In the genomic region with DNA sequence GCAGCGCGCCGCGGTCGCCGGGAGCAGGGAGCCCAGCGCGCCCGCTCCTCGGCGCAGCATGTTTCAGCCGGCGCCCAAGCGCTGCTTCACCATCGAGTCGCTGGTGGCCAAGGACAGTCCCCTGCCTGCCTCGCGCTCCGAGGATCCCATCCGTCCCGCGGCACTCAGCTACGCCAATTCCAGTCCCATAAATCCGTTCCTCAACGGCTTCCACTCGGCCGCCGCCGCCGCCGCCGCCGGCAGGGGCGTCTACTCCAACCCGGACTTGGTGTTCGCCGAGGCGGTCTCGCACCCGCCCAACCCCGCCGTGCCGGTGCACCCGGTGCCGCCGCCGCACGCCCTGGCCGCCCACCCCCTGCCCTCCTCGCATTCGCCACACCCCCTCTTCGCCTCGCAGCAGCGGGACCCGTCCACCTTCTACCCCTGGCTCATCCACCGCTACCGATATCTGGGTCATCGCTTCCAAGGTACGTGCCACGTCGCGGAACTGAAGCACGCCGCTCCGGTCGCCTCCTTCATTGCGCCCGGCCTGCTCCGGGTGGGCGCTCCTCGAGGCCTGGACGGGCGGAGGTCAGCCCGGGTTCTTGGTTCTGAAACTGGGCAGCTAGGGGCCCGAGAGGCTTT, we compare ENCODE assay signal across 8 mouse cellular contexts. TPM values are rescaled to one million over a fixed set of nuclear protein-coding genes. Genes with fewer than 3 reads are reported as not detected.
DNase-seq lines count a peak whose midpoint lies in the region; ATAC-seq lines count a peak whose summit lies in the region.

No protein-coding gene starts in this region.

- H3K4me2 ChIP-seq in forebrain, embryonic 11.5 days (ENCODE audit: low read depth, low read length, severe bottlenecking) = peak overlapping the region; percentile 72
- H3K4me2 ChIP-seq in kidney, embryonic 14.5 days (replicated peaks; ENCODE audit: low read depth, low read length) = peak overlapping the region; percentile 50
- H3K4me2 ChIP-seq in midbrain, embryonic 15.5 days = peak overlapping the region; percentile 48

- peak overlapping the region; percentile 88 for H3K4me3 ChIP-seq in forebrain, embryonic 11.5 days (ENCODE audit: low read depth, low read length)
- H3K4me3 ChIP-seq in kidney, embryonic 14.5 days (ENCODE audit: low read length) = peak overlapping the region; percentile 46
- peak overlapping the region; percentile 43 for H3K4me3 ChIP-seq in midbrain, embryonic 15.5 days

- DNase-seq in left cerebral cortex, postnatal 14 days (ENCODE audit: low spot score in 2 of 2) = peak; percentile 18 to 24
- DNase-seq in left cerebral cortex, adult 11 months (ENCODE audit: low spot score) = no peak
- DNase-seq in adrenal gland, postnatal 36 days = peak; percentile 37 to 44
- DNase-seq in forebrain, embryonic 11.5 days (ENCODE audit: low spot score) = peak; percentile 81

- H3K9ac ChIP-seq in forebrain, embryonic 11.5 days (ENCODE audit: low read length) = peak overlapping the region; percentile 99
- peak overlapping the region; percentile 67 for H3K9ac ChIP-seq in kidney, embryonic 14.5 days (ENCODE audit: low read depth, low read length)
- H3K9ac ChIP-seq in midbrain, embryonic 15.5 days = peak overlapping the region; percentile 50

- intact Hi-C loops in left cerebral cortex, postnatal 14 days (cut with DNase I) = loop anchor here (2.0 to 10.0 kb wide), 3 partner anchors 283 to 856 kb away; a partner anchor contains a TSS

- no peak for ATAC-seq in forebrain, embryonic 11.5 days (replicated peaks; ENCODE audit: low FRiP score)
- no peak for ATAC-seq in kidney, embryonic 14.5 days (ENCODE audit: low FRiP score, low TSS enrichment)
- ATAC-seq in midbrain, embryonic 15.5 days (replicated peaks) = peak; percentile 19; the same call in 1 of the 2 replicates
- ATAC-seq in megakaryocyte-erythroid progenitor cell, adult 5-6 weeks (replicated peaks; ENCODE audit: low FRiP score, low TSS enrichment, poor library complexity, severe bottlenecking) = no peak
- no peak for ATAC-seq in activated CD4-positive, CD25-positive, alpha-beta regulatory T cell, adult 4 months

- no peaks in the 10 kb centered on the region for H3K36me3 ChIP-seq in forebrain, embryonic 11.5 days (ENCODE audit: control insufficient read depth, insufficient read depth, low read length)
- H3K36me3 ChIP-seq in kidney, embryonic 14.5 days (ENCODE audit: control insufficient read depth, insufficient read depth, low read length) = no peaks in the 10 kb centered on the region
- no peaks in the 10 kb centered on the region for H3K36me3 ChIP-seq in midbrain, embryonic 15.5 days (replicated peaks)

- H3K9me3 ChIP-seq in forebrain, embryonic 11.5 days (ENCODE audit: control insufficient read depth, low read length) = no peaks in the 10 kb centered on the region
- no peaks in the 10 kb centered on the region for H3K9me3 ChIP-seq in kidney, embryonic 14.5 days (ENCODE audit: control insufficient read depth, low read length)
- H3K9me3 ChIP-seq in midbrain, embryonic 15.5 days = no peaks in the 10 kb centered on the region

- under 1% methylated on average over 74 of the region's 75 CpGs for WGBS in forebrain, embryonic 11.5 days
- under 1% methylated on average over 74 of the region's 75 CpGs for WGBS in kidney, embryonic 14.5 days
- under 1% methylated on average over 75 of the region's 75 CpGs for WGBS in midbrain, embryonic 15.5 days

- H3K27ac ChIP-seq in forebrain, embryonic 11.5 days (ENCODE audit: low read depth, low read length) = peak overlapping the region; percentile 99
- H3K27ac ChIP-seq in kidney, embryonic 14.5 days (ENCODE audit: low read depth, low read length) = peak overlapping the region; percentile 98
- peak overlapping the region; percentile 80 for H3K27ac ChIP-seq in midbrain, embryonic 15.5 days

- peaks cover 25% of the 10 kb centered on the region for H3K27me3 ChIP-seq in forebrain, embryonic 11.5 days (ENCODE audit: control insufficient read depth, insufficient read depth, low read length)
- H3K27me3 ChIP-seq in kidney, embryonic 14.5 days (ENCODE audit: control insufficient read depth, insufficient read depth, low read length) = peaks cover 78% of the 10 kb centered on the region
- peaks cover 64% of the 10 kb centered on the region for H3K27me3 ChIP-seq in midbrain, embryonic 15.5 days (replicated peaks)

- peaks cover 4% of the 10 kb centered on the region; the same call in 1 of the 2 replicates for H3K4me1 ChIP-seq in forebrain, embryonic 11.5 days (replicated peaks; ENCODE audit: control insufficient read depth, insufficient read depth, low read length)
- H3K4me1 ChIP-seq in kidney, embryonic 14.5 days (ENCODE audit: control insufficient read depth, insufficient read depth, low read length) = no peaks in the 10 kb centered on the region
- H3K4me1 ChIP-seq in midbrain, embryonic 15.5 days = peaks cover 24% of the 10 kb centered on the region

RNA-seq across cellular contexts. Expression of a gene that starts 1.1 kb away (rescaled TPM):
- 10 to 100 TPM; 10.6 to 10.9 TPM for total RNA-seq in left cerebral cortex, postnatal 14 days (2021)
- under 1 TPM; 0.26 TPM for total RNA-seq in adrenal gland, postnatal 36 days (2021)
- polyA plus RNA-seq in forebrain, embryonic 11.5 days (2014; fragmentation: Nextera tagmentation; extraction: Ambion mirVana) = 75.6 and 78.9 TPM in 2 replicates
- polyA plus RNA-seq in kidney, embryonic 14.5 days (2014; fragmentation: Nextera tagmentation; extraction: Ambion mirVana) = 40.5 and 43.6 TPM in 2 replicates
- polyA plus RNA-seq in midbrain, embryonic 15.5 days (2015; fragmentation: Nextera tagmentation; extraction: Ambion mirVana) = 15.5 and 18.2 TPM in 2 replicates
- total RNA-seq in megakaryocyte-erythroid progenitor cell, adult 5-6 weeks (2014; fragmentation: Nextera tagmentation) = not detected in 2 replicates
- not detected in 2 replicates for total RNA-seq in megakaryocyte-erythroid progenitor cell, adult 5-6 weeks (2017)
- polyA plus RNA-seq in activated CD4-positive, CD25-positive, alpha-beta regulatory T cell, adult 4 months (2017; shearing (Covaris generic)) = not detected

Comparison
In these comparisons a context has a peak if more than half of its experiments do, and no peak if none do; other contexts are left out.
1. RNA of a gene that starts 1.1 kb away (polyA plus RNA-seq): 75.6 to 78.9 TPM in forebrain, embryonic 11.5 days, 40.5 to 43.6 TPM in kidney, embryonic 14.5 days and 15.5 to 18.2 TPM in midbrain, embryonic 15.5 days; not detected in activated CD4-positive, CD25-positive, alpha-beta regulatory T cell, adult 4 months; every median in the first group is over 10 times any median in the second.
2. Peak in every context shown above with its lines, with median percentiles within 50 percentile points of each other: H3K27ac ChIP-seq, H3K4me2 ChIP-seq, H3K4me3 ChIP-seq and H3K9ac ChIP-seq.